Mouse (Mus musculus) midbrain, postnatal 0 days (tissue): ENCODE data around the gene Adssl1. TPM values are rescaled to one million over a fixed set of nuclear protein-coding genes. Genes with fewer than 3 reads are reported as not detected.

ENCODE experiments used
- ATAC-seq: fragments of 200-750 bp; cut with Nextera tagmentation; 2 replicates; pipeline ENCODE4 v1.8.0; 2017; ENCODE audit warnings: moderate number of reproducible peaks, mild to moderate bottlenecking, moderate TSS enrichment, moderate library complexity; ENCODE audit not compliant: low FRiP score
- DNase-seq: peaks from one replicate; pipeline ENCODE4 v3.0.0-alpha.2; 2015; ENCODE audit warnings: low spot score
- H3K27ac ChIP-seq: fragments of 300-500 bp; sonication (generic); 2 replicates; pipeline ENCODE4 v1.5.1; 2014; ENCODE audit warnings: low read depth, mild to moderate bottlenecking, low read length, mixed read lengths
- H3K27me3 ChIP-seq: fragments of 300-500 bp; sonication (generic); 2 replicates; pipeline ENCODE4 v1.6.1; 2014; ENCODE audit warnings: low read length, control low read depth, mixed read lengths; ENCODE audit not compliant: insufficient read depth
- H3K36me3 ChIP-seq: fragments of 300-500 bp; sonication (generic); 2 replicates; pipeline ENCODE4 v1.6.1; 2014; ENCODE audit warnings: low read length, control low read depth, mixed read lengths; ENCODE audit not compliant: insufficient read depth
- H3K4me1 ChIP-seq: fragments of 300-500 bp; sonication (generic); 2 replicates; pipeline ENCODE4 v1.6.1; 2014; ENCODE audit warnings: mild to moderate bottlenecking, control low read depth, antibody characterized with exemption, low read length, mixed read lengths; ENCODE audit not compliant: insufficient read depth
- H3K4me2 ChIP-seq: fragments of 300-500 bp; sonication (generic); 2 replicates; pipeline ENCODE4 v1.6.1; 2014; ENCODE audit warnings: low read depth, mild to moderate bottlenecking, low read length, mixed read lengths; ENCODE audit not compliant: poor library complexity, severe bottlenecking
- H3K4me3 ChIP-seq: fragments of 300-500 bp; sonication (generic); 2 replicates; pipeline ENCODE4 v1.5.1; 2014; ENCODE audit warnings: low read depth, mild to moderate bottlenecking, low read length, moderate library complexity
- H3K9ac ChIP-seq: fragments of 300-500 bp; sonication (generic); replicated peaks from 2 replicates; pipeline ENCODE4 v1.6.1; 2014; ENCODE audit warnings: mild to moderate bottlenecking, low read length, moderate library complexity, mixed read lengths; ENCODE audit not compliant: poor library complexity, severe bottlenecking
- H3K9me3 ChIP-seq: fragments of 300-500 bp; sonication (generic); 2 replicates; pipeline ENCODE4 v1.6.1; 2016; ENCODE audit warnings: low read length, control low read depth
- CTCF ChIP-seq: IDR thresholded peaks from 2 replicates; pipeline ENCODE4 v1.5.1; 2016; ENCODE audit warnings: antibody characterized with exemption, mild to moderate bottlenecking
- WGBS: fragments of 180-500 bp; shearing (Covaris S2); extraction: QIAGEN DNeasy Blood & Tissue Kit; methylation state at CpG from one replicate; pipeline ENCODE4 v1.1.7; 2014; 5-methylcytosine and 5-hydroxymethylcytosine counted together
- polyA plus RNA-seq: library from polyadenylated mRNA; unstranded; fragments of >200 nt; fragmentation: Nextera tagmentation; extraction: Ambion mirVana; gene quantifications from 2 replicates; pipeline ENCODE4 v1.2.1, GENCODE M21; 2015
- total RNA-seq: library from RNA; depleted of rRNA; stranded (reverse); fragments of >200 nt; gene quantifications from 2 replicates; pipeline ENCODE4 v1.2.3, GENCODE M21; 2014

Gene Adssl1
- total and polyA plus RNA-seq, 2 experiments from 2014 or later, result 4.1 to 8.2 TPM

- H3K9me3 ChIP-seq, result no peaks in the 10 kb centered on the region
- no peak overlapping the region for H3K4me2 ChIP-seq
- no peaks in the 10 kb centered on the region for H3K4me1 ChIP-seq
- H3K27me3 ChIP-seq, result no peaks in the 10 kb centered on the region
- 59% methylated on average over 19 of the region's 20 CpGs for WGBS
- TF ChIP-seq CTCF, result peak; percentile 56
- H3K9ac ChIP-seq, result no peak overlapping the region
- DNase-seq (peak; percentile 46), ATAC-seq (peak; percentile 55; the same call in 1 of the 2 replicates)
- no peak overlapping the region for H3K4me3 ChIP-seq
- H3K27ac ChIP-seq, result no peak overlapping the region
- H3K36me3 ChIP-seq, result no peaks in the 10 kb centered on the region
Measured at GRCm38 (mm10) chr12:112604709-112605649, 14.9 kb upstream of the Adssl1 start.

- WGBS, result 49% methylated on average over 6 of the region's 6 CpGs
- Histone ChIP-seq H3K27me3 (no peaks in the 10 kb centered on the region), H3K4me1 (no peaks in the 10 kb centered on the region), H3K36me3 (no peaks in the 10 kb centered on the region), H3K4me2 (no peak overlapping the region), H3K9ac (no peak overlapping the region), H3K4me3 (no peak overlapping the region), H3K27ac (no peak overlapping the region), H3K9me3 (no peaks in the 10 kb centered on the region)
- ATAC-seq (peak; percentile 63; the same call in 1 of the 2 replicates), DNase-seq (peak; percentile 70)
- TF ChIP-seq CTCF, result peak; percentile 82
Measured at GRCm38 (mm10) chr12:112605766-112606165, 14.1 kb upstream of the Adssl1 start.

- Histone ChIP-seq H3K27me3 (no peaks in the 10 kb centered on the region), H3K36me3 (no peaks in the 10 kb centered on the region), H3K9me3 (no peaks in the 10 kb centered on the region), H3K27ac (no peak overlapping the region), H3K4me3 (no peak overlapping the region), H3K4me1 (no peaks in the 10 kb centered on the region), H3K4me2 (no peak overlapping the region), H3K9ac (no peak overlapping the region)
- no peak for TF ChIP-seq CTCF
- WGBS, result 87% methylated on average over 6 of the region's 6 CpGs
- no peak for ATAC-seq
- no peak for DNase-seq
Measured at GRCm38 (mm10) chr12:112606998-112607397, 12.8 kb upstream of the Adssl1 start.

GRCm38 (mm10) chr12:112609031-112609430 lies 10.8 kb upstream of the Adssl1 start:
- no peaks in the 10 kb centered on the region for H3K9me3 ChIP-seq
- H3K27ac ChIP-seq, result no peak overlapping the region
- no peak overlapping the region for H3K4me3 ChIP-seq
- DNase-seq, result no peak
- H3K4me1 ChIP-seq, result no peaks in the 10 kb centered on the region
- no peak for TF ChIP-seq CTCF
- no peak for ATAC-seq
- WGBS, result 93% methylated on average over 10 of the region's 10 CpGs
- H3K9ac ChIP-seq, result no peak overlapping the region
- H3K27me3 ChIP-seq, result no peaks in the 10 kb centered on the region
- H3K4me2 ChIP-seq, result no peak overlapping the region
- no peaks in the 10 kb centered on the region for H3K36me3 ChIP-seq

- no peaks in the 10 kb centered on the region for H3K4me1 ChIP-seq
- H3K9me3 ChIP-seq, result no peaks in the 10 kb centered on the region
- no peak overlapping the region for H3K27ac ChIP-seq
- H3K27me3 ChIP-seq, result peaks cover 6% of the 10 kb centered on the region; the same call in 1 of the 2 replicates
- H3K4me3 ChIP-seq, result no peak overlapping the region
- H3K4me2 ChIP-seq, result no peak overlapping the region
- no peak overlapping the region for H3K9ac ChIP-seq
- TF ChIP-seq CTCF, result no peak
- ATAC-seq, result no peak
- DNase-seq, result no peak
- 55% methylated on average over 9 of the region's 9 CpGs for WGBS
- no peaks in the 10 kb centered on the region for H3K36me3 ChIP-seq
Measured at GRCm38 (mm10) chr12:112616668-112617067, 3.2 kb upstream of the Adssl1 start.

GRCm38 (mm10) chr12:112617184-112617583 lies 2.7 kb upstream of the Adssl1 start:
- peaks cover 10% of the 10 kb centered on the region for H3K27me3 ChIP-seq
- H3K4me1 ChIP-seq, result no peaks in the 10 kb centered on the region
- no peak overlapping the region for H3K4me2 ChIP-seq
- DNase-seq, result peak; percentile 22
- H3K4me3 ChIP-seq, result no peak overlapping the region
- TF ChIP-seq CTCF, result no peak
- no peak for ATAC-seq
- H3K9me3 ChIP-seq, result no peaks in the 10 kb centered on the region
- H3K9ac ChIP-seq, result no peak overlapping the region
- H3K27ac ChIP-seq, result no peak overlapping the region
- H3K36me3 ChIP-seq, result no peaks in the 10 kb centered on the region
- 87% methylated on average over 11 of the region's 11 CpGs for WGBS
